Mouse (Mus musculus) limb, embryonic 14.5 days (tissue): ENCODE data around the gene Ifit2. TPM values are rescaled to one million over a fixed set of nuclear protein-coding genes. Genes with fewer than 3 reads are reported as not detected.
"Not testable (repeated sequence)": the region's sequence is repeated elsewhere in the genome, so short reads cannot be mapped to it uniquely, and the experiment has no call there.

ENCODE experiments used
- ATAC-seq: fragments of 200-750 bp; cut with Nextera tagmentation; 2 replicates; pipeline ENCODE4 v1.8.0; 2017; ENCODE audit warnings: low read depth, moderate number of reproducible peaks, moderate TSS enrichment; ENCODE audit not compliant: low FRiP score
- DNase-seq: peaks from one replicate; pipeline ENCODE4 v3.0.0-alpha.2; 2015; ENCODE audit warnings: low spot score
- H3K27ac ChIP-seq: fragments of 300-500 bp; sonication (generic); replicated peaks from 2 replicates; pipeline ENCODE4 v1.5.1; 2014; ENCODE audit warnings: low read depth, mild to moderate bottlenecking, low read length, moderate library complexity, mixed read lengths
- H3K27me3 ChIP-seq: fragments of 300-500 bp; sonication (generic); 2 replicates; pipeline ENCODE4 v1.6.1; 2014; ENCODE audit warnings: low read length, mixed read lengths; ENCODE audit not compliant: control insufficient read depth, insufficient read depth
- H3K36me3 ChIP-seq: fragments of 300-500 bp; sonication (generic); 2 replicates; pipeline ENCODE4 v1.6.1; 2014; ENCODE audit warnings: mild to moderate bottlenecking, low read length, moderate library complexity, mixed read lengths; ENCODE audit not compliant: control insufficient read depth, insufficient read depth
- H3K4me1 ChIP-seq: fragments of 300-500 bp; sonication (generic); 2 replicates; pipeline ENCODE4 v1.6.1; 2014; ENCODE audit warnings: antibody characterized with exemption, low read length, mixed read lengths; ENCODE audit not compliant: control insufficient read depth, insufficient read depth
- H3K4me2 ChIP-seq: fragments of 300-500 bp; sonication (generic); replicated peaks from 2 replicates; pipeline ENCODE4 v1.6.1; 2014; ENCODE audit warnings: low read depth, mild to moderate bottlenecking, low read length, moderate library complexity; ENCODE audit not compliant: severe bottlenecking
- H3K4me3 ChIP-seq: fragments of 300-500 bp; sonication (generic); replicated peaks from 2 replicates; pipeline ENCODE4 v1.5.1; 2014; ENCODE audit warnings: low read length
- H3K9ac ChIP-seq: fragments of 300-500 bp; sonication (generic); 2 replicates; pipeline ENCODE4 v1.6.1; 2014; ENCODE audit warnings: mild to moderate bottlenecking, low read depth, low read length, moderate library complexity; ENCODE audit not compliant: severe bottlenecking
- H3K9me3 ChIP-seq: fragments of 300-500 bp; sonication (generic); 2 replicates; pipeline ENCODE4 v1.6.1; 2016; ENCODE audit warnings: low read length; ENCODE audit not compliant: control insufficient read depth
- POLR2A ChIP-seq: fragments of 200-500 bp; IDR thresholded peaks from 2 replicates; pipeline ENCODE4 v1.8.0; 2012; ENCODE audit warnings: inconsistent platforms, mild to moderate bottlenecking, moderate library complexity, borderline replicate concordance; ENCODE audit not compliant: insufficient read depth, insufficient read length; ENCODE audit errors: extremely low read depth
- WGBS: fragments of 180-500 bp; shearing (Covaris S2); extraction: QIAGEN DNeasy Blood & Tissue Kit; methylation state at CpG from one replicate; pipeline ENCODE4 v1.1.7; 2014; 5-methylcytosine and 5-hydroxymethylcytosine counted together
- polyA plus RNA-seq, 2 experiments: library from polyadenylated mRNA; depleted of rRNA in 1 of 2; stranded (reverse) in 1 of 2; unstranded in 1 of 2; fragments of >200 nt; fragmentation: Nextera tagmentation in 1 of 2; extraction: Ambion mirVana in 1 of 2; gene quantifications; 2 replicates each; pipeline versions ENCODE4 v1.2.1 to v1.2.3; 2012 to 2014

The Ifit2 gene
- polyA plus RNA-seq, 2 experiments: 5.3 to 13.5 TPM

GRCm38 (mm10) chr19:34605472-34605871 lies 55.0 kb downstream of the Ifit2 start:
- no peak for TF ChIP-seq POLR2A
- WGBS: 88% methylated on average over 3 of the region's 3 CpGs

GRCm38 (mm10) chr19:34607237-34608051 lies 57.0 kb downstream of the Ifit2 start, which contains the start of gene Ifit3b:
Ifit3b (plus strand) TSS chr19:34607970.
- H3K9me3 ChIP-seq, H3K4me1 ChIP-seq, H3K4me2 ChIP-seq, H3K9ac ChIP-seq, H3K4me3 ChIP-seq, H3K27me3 ChIP-seq, H3K36me3 ChIP-seq, H3K27ac ChIP-seq: not testable (repeated sequence)
- ATAC-seq: peak; percentile 81
- 23% methylated on average over 4 of the region's 4 CpGs for WGBS
- peak; percentile 59 for DNase-seq

More at GRCm38 (mm10) chr19:34605472-34605871, 55.0 kb downstream of the Ifit2 start:
- Histone ChIP-seq H3K9ac (no peak overlapping the region), H3K27me3 (no peaks in the 10 kb centered on the region), H3K9me3 (no peaks in the 10 kb centered on the region), H3K4me3 (no peak overlapping the region), H3K4me2 (no peak overlapping the region), H3K4me1 (peaks cover 3% of the 10 kb centered on the region; the same call in 1 of the 2 replicates), H3K27ac (no peak overlapping the region), H3K36me3 (no peaks in the 10 kb centered on the region)
- DNase-seq (no peak), ATAC-seq (no peak)

- not testable (repeated sequence) for H3K9ac ChIP-seq, DNase-seq, H3K9me3 ChIP-seq, H3K27ac ChIP-seq, H3K4me3 ChIP-seq, ATAC-seq, H3K27me3 ChIP-seq, H3K4me2 ChIP-seq, H3K4me1 ChIP-seq, H3K36me3 ChIP-seq
- 76% methylated on average over 3 of the region's 3 CpGs for WGBS
These were observed 59.6 kb downstream of the Ifit2 start for GRCm38 (mm10) chr19:34610118-34610517.

GRCm38 (mm10) chr19:34612243-34613001 lies 61.9 kb downstream of the Ifit2 start:
- not testable (repeated sequence) for H3K27ac ChIP-seq, H3K36me3 ChIP-seq, H3K27me3 ChIP-seq, H3K9ac ChIP-seq, H3K4me3 ChIP-seq, DNase-seq, ATAC-seq, H3K4me1 ChIP-seq, H3K4me2 ChIP-seq, H3K9me3 ChIP-seq
- WGBS: 73% methylated on average over 4 of the region's 11 CpGs

- no peak for TF ChIP-seq POLR2A
- no peak for DNase-seq
- Histone ChIP-seq H3K36me3 (no peaks in the 10 kb centered on the region), H3K27ac (no peak overlapping the region), H3K4me1 (no peaks in the 10 kb centered on the region), H3K9me3 (no peaks in the 10 kb centered on the region), H3K4me2 (no peak overlapping the region), H3K9ac (no peak overlapping the region), H3K27me3 (no peaks in the 10 kb centered on the region), H3K4me3 (no peak overlapping the region)
- no peak for ATAC-seq
- WGBS: 93% methylated on average over 5 of the region's 5 CpGs
These were observed 70.4 kb downstream of the Ifit2 start for GRCm38 (mm10) chr19:34620871-34621270.
